Mouse (Mus musculus) spleen, postnatal 4 days (tissue): ENCODE data around the gene Emp2.
"Not testable (repeated sequence)": the region's sequence is repeated elsewhere in the genome, so short reads cannot be mapped to it uniquely, and the experiment has no call there.

Experiments
- DNase-seq, 2 experiments: peaks; one replicate each; pipeline ENCODE4 v3.0.0; 2022; ENCODE audit warnings: low spot score in 2 of 2

Gene Emp2

DNA sequence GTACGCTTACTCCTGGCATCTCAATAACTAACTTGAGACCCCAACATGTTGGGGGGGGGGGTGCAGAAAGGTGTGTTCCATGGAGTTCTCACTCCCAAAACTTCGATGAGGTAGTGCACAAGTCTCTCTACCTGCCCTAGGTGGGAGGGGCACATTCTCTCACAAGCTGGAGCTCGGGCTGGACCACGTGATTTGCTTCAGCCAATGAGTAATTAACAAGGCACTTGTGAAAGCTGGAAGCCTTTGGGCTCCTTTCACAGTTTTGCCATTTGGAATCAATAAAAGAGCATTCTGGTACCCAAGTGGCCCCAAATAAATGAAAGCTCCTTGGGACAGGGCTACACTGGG, 3.4 kb upstream of the Emp2 start:
- DNase-seq: no peak

DNA sequence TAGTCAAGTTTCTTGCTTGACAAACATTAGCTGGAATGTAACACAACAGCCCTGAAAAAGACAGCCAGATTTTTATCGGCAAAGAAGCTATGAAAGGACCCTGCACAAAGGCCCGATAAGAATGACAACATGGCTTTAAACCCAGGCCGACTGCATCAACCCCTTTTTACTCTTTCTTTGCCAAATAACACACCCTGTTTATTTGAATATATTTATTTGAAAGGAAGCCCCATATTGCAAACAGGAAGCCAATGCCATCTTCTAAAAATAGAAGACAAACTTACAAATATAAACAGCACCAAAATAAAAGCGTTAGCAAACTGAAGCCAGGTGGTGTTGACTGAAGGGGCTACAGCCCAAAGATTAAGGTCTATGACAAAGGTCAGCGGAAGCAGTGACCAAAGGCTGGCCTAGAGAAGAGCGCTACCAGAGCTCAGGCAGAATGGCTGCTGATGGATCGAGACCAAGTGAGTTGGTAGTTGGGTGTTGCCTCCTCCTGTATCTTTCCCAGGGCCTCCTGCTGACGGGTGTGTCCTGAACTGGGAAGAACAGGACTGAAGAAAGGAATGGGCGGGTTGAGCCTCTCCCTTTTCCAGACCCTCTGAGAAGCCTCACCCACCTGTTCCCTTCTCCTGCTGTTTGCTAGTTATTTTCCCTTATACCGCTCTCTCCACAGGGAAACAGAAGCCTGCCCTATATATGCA, 2.9 kb upstream of the Emp2 start:
- DNase-seq: no peak

DNA sequence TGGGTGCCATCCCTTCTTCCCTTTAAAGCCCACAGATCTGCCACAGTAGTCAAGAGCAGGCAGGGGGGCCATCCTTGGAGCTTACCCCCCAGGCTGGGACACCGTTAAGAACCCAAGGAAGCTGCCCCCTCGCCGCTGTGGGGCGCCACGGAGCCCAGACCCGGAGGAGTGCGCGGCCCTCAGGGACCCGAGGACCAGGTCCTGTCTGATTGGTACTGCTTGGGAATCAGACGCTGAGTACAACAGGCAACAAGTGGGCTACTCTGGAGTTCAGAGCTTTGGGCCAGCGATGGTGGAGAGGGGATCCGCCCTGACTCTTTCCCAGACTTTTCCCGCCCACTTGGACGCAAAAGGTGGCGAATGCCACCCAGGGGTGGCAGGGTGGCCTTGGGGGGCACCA, 542 bp downstream of the Emp2 start:
- DNase-seq: no peak

DNA sequence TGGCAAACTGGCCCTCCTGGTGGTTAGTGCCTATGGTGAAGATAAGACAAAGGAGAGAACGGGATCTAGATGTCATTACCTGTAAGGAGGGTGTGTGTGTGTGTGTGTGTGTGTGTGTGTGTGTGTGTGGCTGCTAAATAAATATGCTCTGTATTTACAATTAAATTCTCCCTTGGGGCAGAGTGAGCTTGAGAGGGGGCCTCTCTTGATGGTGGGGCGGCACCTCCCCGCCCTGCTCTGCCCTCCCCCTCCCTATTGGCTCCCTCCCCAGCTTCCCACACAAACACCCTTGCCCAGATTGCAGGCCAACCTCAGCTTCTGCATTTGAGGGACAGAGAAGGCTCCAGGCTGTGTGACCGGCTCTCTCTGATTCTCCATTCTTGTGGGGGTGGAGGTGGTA, 1.8 kb downstream of the Emp2 start:
- DNase-seq: no peak

DNA sequence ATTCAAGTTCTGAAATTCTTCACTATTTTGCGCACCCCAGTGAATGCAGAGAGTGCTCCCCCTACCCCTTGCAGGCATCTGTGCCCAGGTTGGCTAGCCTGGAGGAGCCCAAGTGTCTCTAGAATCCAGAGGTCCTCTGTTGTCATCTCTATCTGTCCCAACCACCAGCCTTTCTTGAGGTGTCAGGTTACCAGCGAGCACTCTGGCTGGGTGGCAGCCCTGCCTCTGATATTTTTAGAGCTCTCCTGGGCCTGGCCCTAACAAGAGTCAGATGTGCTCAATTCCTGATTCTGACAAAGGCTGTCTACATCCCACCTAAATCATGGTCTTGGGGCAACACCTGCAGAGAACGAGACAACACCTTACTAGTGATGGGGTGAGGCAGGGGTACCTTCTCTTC, 2.7 kb downstream of the Emp2 start:
- no peak for DNase-seq

DNA sequence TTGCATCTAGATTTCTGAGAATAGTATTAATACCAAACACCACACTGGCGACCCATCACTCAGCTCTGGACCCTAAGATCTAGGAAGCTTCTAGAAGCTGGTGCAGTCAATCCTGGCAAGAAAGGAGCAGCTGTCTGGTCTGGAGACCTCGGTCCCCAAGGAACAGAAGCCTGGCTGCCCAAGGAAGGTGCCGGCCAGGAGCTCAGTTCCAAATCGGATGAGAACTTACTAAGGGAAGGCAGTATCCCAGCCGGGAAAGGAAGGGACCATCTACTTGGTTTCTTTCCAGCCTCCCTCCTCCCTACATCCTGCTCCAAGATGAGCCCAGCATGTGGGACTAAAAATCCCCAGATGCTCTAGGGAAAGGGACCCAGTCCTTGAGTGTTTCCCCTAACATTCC, 3.3 kb downstream of the Emp2 start:
- no peak for DNase-seq

DNA sequence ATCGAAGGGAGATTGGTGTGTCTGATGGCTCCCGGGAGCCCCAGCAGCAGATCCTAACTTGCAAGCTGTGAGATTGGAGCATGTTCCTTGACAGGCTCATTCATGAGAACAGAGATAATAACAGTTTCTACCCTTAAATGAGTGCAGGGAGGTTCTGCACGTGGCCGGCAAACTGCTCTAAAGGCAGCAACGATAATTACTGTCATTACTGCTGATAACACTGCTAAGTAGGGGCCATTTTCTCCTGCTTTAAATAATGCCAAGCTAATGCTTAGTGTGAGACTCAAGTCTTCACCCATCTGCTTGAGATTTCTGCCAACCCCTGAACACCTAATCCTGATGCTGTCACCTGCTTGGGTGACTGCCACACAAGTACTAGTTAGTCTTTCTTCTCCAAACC, 6.4 kb downstream of the Emp2 start:
- DNase-seq: no peak

DNA sequence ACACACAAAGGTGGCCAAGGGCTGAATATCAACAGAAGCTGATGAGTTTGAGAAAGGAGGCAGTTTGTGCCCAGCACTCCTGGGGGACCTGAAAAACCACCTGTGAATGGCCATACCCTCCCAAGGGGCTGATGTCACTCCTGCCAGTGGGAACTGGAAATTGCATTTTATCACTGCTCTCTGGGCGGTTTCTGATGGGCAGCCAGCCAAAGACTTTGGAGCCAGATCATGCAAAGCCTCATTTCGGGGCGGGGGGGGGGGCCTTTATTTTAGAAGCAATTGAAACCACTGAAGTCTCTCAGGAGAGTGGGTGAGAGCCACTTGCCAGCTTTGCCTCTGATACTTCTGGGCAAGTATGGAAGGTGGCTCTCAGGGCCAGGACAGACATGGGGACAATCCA, 7.7 kb downstream of the Emp2 start:
- no peak for DNase-seq

DNA sequence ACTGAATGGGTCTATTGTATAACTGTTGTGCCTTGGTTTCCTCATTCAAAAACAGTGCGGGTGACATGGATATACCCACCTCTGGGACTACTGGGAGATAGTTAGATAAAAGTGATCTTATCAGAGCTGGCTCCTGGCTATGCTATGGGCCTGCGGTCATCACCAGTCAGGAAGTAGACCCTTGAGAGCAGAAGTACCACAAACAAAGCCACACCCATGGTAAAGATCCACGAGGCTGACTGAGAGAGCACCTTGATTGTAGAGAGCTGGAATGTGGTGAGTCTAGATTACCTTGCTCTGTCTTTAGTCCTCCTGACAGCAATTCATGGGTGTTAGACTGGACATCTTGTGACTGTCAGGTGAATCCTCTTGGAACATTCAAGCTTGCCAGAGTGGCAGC, 12.4 kb downstream of the Emp2 start:
- DNase-seq: no peak

DNA sequence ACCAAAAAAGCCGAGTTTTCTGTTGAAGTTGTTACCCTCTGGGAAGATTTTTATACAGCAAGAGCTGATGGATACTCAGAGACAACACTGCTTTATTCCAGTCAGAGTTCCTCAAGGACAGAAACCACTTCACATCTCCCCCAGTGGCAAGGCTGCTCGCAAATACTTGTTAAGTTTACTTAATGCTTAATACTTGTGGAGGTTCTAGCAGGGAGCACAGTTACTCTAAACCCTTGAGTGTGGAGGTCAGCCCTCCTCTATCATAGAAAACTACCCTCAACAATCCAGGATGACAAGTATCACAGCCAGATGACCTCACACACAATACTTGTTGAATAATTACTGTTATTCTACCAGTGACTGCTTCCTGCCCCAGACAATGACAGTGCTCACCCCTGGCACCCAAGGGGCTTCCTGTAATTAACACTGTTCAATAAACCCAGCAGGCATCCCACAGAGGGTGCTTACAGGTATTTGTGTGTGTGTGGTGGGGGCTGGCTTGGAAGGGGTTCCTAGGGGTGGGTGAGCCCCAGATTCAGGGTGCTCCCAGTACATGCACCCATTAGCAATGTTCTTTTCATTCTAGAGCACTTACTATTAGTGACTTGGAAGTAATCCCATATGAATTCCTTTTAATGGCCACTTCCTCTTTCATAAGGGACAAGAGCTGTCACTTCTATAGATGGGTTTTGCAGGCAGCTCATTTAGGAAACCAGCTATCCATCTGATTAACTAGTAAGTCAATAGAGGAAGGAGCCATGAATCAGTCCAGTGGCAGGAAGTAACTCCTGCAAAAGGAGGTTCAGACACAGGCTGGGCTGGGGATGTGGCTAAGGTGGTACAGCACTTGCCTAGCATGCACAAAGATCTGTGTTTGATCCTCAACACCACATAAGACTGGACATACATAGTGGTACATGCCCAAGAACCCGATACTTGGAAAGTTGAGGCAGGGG, 13.3 kb downstream of the Emp2 start:
- DNase-seq: no peak

DNA sequence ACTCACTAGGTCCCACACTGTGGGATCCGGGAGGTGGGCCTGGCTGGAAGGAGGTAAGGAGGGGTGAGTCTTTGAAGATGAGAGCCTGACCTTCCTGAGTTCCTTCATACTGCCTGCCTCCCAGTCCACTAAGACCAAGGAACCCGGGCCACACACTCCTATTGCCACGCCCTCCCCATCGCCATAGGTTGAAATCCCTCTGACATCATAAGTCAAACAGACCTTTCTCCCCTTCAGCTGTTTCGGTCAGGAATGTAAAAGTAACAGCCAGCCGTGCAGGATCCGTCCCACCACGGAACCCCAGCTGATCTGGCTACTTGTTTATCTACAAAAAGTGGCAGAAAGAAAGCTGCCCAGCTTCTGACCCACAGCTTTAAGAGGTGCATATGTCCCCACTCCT, 14.1 kb downstream of the Emp2 start:
- no peak for DNase-seq

DNA sequence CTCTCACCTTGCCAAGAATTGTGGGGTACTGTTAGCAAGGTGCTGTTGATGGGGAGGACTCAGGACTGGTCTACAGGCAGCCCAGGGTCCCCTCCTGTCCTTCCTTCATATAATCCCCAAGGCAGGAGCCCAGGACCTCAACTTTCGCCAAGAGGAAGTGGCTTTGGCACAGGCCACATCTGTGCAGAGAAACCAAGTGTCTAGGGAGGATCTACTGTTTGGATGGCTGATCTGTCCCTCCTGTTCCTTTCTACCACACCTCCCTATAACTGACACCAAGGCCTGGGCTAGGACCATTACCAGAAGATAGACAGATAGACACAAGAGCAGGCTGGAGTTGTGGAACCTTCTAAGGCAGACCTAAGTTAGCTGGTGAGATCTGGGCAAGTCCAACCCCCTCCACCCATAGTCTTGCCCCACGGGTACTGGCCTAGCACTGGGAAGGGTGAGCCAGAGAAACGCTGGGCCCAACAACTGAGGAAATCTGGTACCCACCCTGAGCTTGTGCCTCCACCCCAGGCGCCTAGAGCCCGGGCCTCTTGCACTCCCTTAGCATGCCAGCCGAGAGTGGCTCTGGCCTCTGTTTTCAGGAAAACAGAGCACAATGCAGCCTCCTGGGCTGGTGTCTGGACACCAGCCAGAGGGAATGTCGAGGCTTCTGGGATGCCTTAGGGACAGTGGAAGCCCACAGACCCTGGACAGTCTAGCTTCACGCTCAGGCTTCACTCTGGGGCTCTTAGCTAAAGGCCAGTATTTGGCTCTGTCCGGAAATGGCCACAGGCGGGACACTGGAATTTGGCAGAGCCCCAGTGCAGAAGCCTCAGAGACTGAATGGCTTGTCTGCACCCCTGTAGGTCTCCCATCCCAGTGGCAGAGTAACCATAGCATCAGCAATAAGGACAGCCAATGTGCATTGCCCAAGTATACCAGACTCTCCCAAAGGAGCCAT, 15.8 kb downstream of the Emp2 start:
- no peak for DNase-seq

DNA sequence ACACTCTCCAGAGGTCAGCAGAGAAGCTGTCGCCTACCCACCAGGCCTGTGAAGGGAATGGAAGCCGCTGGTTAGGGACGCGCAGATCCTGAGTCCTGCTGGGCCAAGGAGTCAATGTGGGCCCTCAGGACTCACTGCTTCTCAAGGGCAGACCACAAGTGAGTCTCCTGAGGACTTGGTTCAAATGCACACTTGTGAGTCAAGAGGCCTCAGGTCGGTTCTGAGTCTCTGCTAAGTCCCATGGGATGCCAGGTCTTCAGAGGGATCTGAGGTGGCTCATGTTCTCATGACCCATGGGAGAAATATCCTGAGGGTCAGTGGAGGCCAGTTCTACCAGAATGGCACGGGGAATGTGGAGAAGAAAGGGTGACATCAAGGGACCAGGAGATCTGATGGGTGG, 25.7 kb downstream of the Emp2 start:
- no peak for DNase-seq

DNA sequence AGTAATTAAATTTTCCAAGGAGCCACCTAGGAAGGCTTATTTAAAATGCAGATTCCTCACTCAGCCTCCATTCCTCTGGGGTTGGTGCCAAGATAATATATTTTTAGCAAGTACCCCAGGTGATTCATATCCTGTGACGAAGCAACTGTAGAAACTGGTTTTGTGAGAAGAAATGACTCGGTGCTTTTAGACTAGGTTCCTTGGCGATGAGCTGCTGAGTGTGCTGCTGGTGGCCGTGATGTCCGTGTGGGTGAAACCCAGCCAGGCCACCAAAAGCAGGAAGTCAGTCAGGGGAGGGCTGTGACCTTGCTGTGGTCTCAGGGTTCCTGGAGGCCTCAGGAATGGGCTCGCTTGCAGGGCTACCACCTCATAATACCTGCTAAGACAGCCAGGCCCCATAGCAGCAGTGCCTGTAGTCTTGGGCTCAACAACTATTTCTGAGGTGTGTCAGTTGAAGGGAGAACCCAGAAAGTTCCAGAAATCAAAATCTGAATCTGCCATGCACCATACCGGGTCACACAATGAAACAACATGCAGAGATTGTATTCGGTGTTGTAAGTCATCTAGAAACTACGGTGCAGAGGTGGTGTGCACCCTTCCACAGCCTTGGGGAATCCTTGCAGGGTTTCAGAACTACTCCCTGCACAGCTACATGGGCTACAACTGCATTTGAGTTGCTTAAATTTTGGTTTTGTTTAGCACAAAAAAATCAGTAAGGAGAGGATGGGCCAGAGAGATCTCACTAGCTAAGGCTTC, 27.1 kb downstream of the Emp2 start:
- DNase-seq: no peak

DNA sequence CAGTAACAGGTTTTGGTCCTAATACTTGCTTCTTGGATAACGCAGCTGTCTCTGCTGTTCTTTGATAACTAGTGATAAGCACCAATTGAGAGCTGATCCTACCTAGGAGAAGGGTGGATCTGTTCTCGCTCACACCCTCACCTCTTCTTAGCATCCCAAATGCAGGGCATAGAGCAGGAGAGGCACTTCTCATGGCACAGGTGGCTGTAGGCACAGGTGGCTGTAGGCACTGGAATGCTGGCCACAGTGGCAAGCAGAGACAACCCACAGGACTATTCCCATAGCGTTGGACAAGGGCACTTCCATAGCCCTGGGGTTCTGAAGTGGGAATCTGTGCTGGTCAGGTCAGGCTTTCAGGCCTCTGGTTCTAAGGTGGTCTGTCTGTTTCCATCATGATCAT, 31.9 kb downstream of the Emp2 start:
- no peak for DNase-seq

DNA sequence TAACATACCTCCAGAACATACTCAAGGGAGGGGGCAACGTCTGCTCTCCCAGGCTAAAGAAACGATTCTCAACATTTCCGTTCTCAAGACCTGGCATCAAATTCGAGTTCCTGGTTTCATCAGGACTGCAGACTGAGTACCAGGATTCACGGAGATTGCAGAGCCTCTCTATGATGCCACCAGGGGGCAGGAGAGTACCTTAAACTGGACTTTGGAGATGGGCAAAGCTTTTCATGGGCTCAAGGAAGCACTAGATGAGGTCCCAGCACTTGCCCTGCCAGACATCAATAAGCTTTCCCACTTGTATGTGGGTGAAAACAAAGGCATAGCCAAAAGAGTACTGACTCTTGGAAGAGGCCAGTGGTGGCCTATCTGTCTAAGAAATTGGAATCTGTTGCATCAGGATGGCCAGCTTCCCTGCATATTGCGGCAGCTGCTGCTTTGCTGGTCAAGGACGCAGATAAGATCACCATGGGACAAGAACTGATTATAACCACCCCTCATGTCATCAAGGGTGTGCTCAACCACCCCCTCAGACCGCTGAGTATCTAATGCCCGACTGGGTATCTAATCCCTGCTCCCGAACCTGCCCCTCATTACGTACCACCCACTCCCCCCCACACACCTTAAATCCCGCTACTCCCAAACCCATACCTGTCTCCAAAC, 33.3 kb downstream of the Emp2 start:
- peak; percentile 44 to 79 for DNase-seq

DNA sequence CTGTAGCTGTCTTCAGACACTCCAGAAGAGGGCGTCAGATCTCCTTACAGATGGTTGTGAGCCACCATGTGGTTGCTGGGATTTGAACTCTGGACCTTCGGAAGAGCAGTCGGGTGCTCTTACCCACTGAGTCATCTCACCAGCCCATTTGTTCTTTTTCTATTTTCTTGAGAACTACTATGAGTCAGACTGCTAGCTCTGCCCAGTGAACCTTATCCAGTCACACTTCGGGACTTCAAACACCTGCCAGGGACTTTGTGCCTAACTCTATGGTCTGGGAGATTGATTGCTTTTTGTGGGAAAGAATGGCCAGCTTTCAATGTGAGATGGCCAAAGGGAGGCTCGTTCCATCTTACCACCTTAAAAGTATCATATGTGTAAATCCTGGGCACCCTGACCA, 37.0 kb downstream of the Emp2 start:
- DNase-seq: not testable (repeated sequence)

DNA sequence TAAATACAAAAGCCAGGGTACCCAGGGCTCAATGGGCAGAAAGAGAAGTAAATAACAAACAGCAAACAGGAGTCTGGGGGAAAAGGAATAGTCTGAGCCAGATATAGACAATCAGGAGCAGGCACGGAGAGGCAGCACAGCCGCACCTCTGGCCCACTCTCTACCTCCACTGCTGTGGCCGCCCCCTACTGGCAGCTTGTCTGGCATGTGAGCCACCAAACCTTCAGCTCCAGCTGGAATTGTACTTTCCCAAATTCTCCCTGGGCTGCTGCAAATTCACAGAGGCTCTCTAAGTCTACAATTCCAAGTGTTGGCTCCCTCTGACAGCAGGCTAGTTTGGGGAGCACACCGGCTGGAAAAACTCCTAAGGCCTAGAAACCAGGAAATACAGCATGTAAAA, 39.3 kb downstream of the Emp2 start:
- no peak for DNase-seq

DNA sequence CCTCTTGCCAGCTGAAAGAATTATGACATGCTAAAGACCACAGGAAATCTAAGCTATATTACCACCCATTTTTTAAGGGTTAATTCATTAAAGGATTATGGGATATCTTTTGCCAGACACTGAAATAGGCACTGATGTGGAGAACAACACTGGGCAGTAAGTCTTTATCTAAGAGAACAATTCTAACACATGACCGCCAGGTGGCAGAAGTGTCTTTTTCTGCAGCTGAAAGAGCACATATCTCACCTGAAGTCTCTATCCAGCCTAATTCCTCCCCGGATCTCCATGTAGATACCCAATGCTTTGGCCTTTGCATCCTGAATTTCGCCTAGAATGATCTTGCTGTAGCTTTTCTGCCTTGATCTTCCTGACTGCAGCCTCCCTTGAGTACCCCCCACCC, 41.5 kb downstream of the Emp2 start:
- peak in 1 of 2 experiments; percentile 70 for DNase-seq

DNA sequence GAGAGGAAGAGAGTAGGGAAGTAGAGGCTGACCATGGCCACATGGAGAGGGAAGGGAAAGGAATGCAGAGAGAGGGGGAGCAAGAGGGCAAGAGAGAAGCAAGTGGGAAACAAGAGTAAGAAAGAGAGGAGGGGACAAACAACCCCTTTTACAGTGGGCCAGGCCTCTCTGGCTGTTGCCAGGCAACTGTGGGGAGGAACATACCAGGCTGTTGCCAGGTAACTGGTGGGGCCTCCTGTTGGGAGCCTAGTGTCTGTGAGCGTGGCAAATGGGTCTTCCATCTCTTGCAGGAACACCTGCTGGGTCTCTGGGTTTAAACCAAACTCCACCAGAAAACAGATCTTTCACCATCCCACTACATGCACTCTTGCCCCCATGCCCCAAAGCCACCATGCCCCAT, 59.8 kb downstream of the Emp2 start:
- no peak for DNase-seq

DNA sequence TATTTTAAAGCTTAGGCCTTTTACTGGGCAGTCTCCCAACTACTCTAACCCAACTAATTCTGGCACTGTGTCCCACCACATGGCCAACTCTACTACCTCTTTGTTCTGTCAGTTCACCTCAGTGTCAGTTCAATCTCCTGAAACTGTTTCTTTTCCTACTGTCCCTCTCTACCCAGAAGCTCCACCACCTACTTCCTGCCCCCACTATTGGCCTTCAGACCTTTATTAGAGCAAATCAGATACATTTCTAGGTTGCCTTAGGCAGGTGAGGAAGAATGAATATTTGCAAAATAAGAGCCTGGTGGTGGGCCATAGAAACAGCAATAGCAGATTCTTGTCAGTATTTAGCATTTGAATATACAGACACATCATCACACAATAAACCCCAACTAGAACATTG, 77.2 kb downstream of the Emp2 start:
- no peak for DNase-seq
